10 mouse cellular contexts compared by ENCODE assay signal in the genomic region with DNA sequence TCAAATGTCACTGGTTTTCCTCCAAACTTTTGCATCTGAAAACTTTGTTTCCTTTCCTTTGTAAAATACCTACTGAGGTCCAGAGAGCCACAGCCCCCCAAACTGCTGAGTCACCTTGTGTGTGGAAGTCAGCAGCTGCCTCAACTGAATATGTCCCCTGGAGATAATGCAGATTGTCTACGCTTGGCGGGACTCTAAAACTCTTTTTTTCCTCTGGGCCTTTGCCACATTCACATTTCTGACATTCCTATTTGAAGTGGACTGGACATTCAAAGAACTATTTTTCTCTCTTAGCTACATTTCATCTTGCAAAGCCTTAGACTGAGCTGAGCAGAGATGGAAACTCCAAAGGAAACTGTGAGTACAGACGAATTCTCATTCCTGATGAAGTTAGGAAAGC. TPM values are rescaled to one million over a fixed set of nuclear protein-coding genes. Genes with fewer than 3 reads are reported as not detected.
DNase-seq lines count a peak whose midpoint lies in the region; ATAC-seq and TF ChIP-seq lines count a peak whose summit lies in the region.
"Had no signal": no experiment of that assay in that cellular context is flagged by ENCODE, and none has a peak within 500 bp of the region (broad histone marks: within the 10 kb centered on the region; RNA-seq: fewer than 3 reads in every experiment).

A gene (plus strand): TSS at position 172 of the 400 bp plus-strand sequence.

- DNase-seq in CH12.LX (ENCODE audit: extremely low read depth), result peak; percentile 40
- DNase-seq in Muller cell, postnatal 12 days (ENCODE audit: inconsistent ontology term), result peak; percentile 75
- peak; percentile 39 for DNase-seq in liver, embryonic 11.5 days (ENCODE audit: low spot score)
- no peak for DNase-seq in gastrocnemius, postnatal 4 days (ENCODE audit: low spot score in 2 of 2)
- DNase-seq in right cerebral cortex, adult 2 months (ENCODE audit: low spot score in 2 of 2), result no peak
- no peak for DNase-seq in lung, postnatal 25 days (ENCODE audit: low spot score)
- DNase-seq in adrenal gland, adult 2 months, result no peak
- DNase-seq: adrenal gland, postnatal 14 days; thymus, adult 18-20 months had no signal

- no peak within 1 kb of the TSS for H3K9ac ChIP-seq in CH12.LX (ENCODE audit: insufficient read depth, low read depth)
- peak within 1 kb of the TSS; percentile 65 for H3K9ac ChIP-seq in liver, embryonic 11.5 days (ENCODE audit: low read depth, low read length)

- peak within 1 kb of the TSS in 1 of 3 experiments; percentile 51 for H3K4me3 ChIP-seq in CH12.LX (replicated peaks in 1 of 3; ENCODE audit: low read depth in 2 of 3, low read length in 2 of 3, poor library complexity in 1 of 3)
- peak within 1 kb of the TSS; percentile 51 for H3K4me3 ChIP-seq in liver, embryonic 11.5 days (ENCODE audit: low read depth, low read length)

- TF ChIP-seq RAD21 in CH12.LX (IDR thresholded peaks at IDR 0.05; ENCODE audit: low read depth, low read length), result no peak

- no peak within 1 kb of the TSS for H3K27ac ChIP-seq in CH12.LX (ENCODE audit: insufficient read depth, low read depth)
- peak within 1 kb of the TSS; percentile 93 for H3K27ac ChIP-seq in liver, embryonic 11.5 days (ENCODE audit: low read depth, low read length)

- in situ Hi-C loops in CH12.LX (cut with MboI; ENCODE audit: low pct_ligation_motif_present, low pct_unique_long_range_greater_than_20kb, low sequenced_read_pairs), result no loop called here

- H3K36me3 ChIP-seq in CH12.LX (replicated peaks in 1 of 2; ENCODE audit: control insufficient read depth in 1 of 2, insufficient read depth in 1 of 2, low read length in 1 of 2), result peaks cover 0 to 5% of the 10 kb centered on the region in 2 experiments
- H3K36me3 ChIP-seq in liver, embryonic 11.5 days (ENCODE audit: control insufficient read depth, insufficient read depth, low read length), result no peaks in the 10 kb centered on the region

- 32% methylated on average over 3 of the region's 3 CpGs for WGBS in liver, embryonic 11.5 days

- no peak for TF ChIP-seq POLR2A in CH12.LX (IDR thresholded peaks at IDR 0.05; ENCODE audit: low read depth, low read length)

- H3K4me1 ChIP-seq in CH12.LX (ENCODE audit: control insufficient read depth in 1 of 2, insufficient read depth in 2 of 2), result peaks cover 0 to 61% of the 10 kb centered on the region in 2 experiments; a peak in 2 of 4 replicates
- H3K4me1 ChIP-seq in liver, embryonic 11.5 days (replicated peaks; ENCODE audit: control insufficient read depth, insufficient read depth, low read length), result 0 out of 2 replicates have a peak, but pooled peaks cover 5% of the 10 kb centered on the region

- H3K27me3 ChIP-seq in CH12.LX (replicated peaks), result no peaks in the 10 kb centered on the region
- H3K27me3 ChIP-seq in liver, embryonic 11.5 days (replicated peaks; ENCODE audit: control insufficient read depth, insufficient read depth, low read length), result no peaks in the 10 kb centered on the region

- no peak for TF ChIP-seq EP300 in CH12.LX (IDR thresholded peaks at IDR 0.05; ENCODE audit: low read length)

- peak; percentile 82 for ATAC-seq in erythroid progenitor cell, adult 5-6 weeks (replicated peaks; ENCODE audit: low FRiP score, poor library complexity, severe bottlenecking)
- peak; percentile 79 for ATAC-seq in liver, embryonic 11.5 days (replicated peaks; ENCODE audit: low FRiP score)

- H3K4me2 ChIP-seq in CH12.LX (ENCODE audit: insufficient read depth, low read depth, poor library complexity, severe bottlenecking), result no peak within 1 kb of the TSS; the same call in 1 of the 2 replicates
- peak within 1 kb of the TSS; percentile 67 for H3K4me2 ChIP-seq in liver, embryonic 11.5 days

- TF ChIP-seq CTCF in CH12.LX (conservative IDR thresholded peaks at IDR 0.05 in 1 of 2, IDR thresholded peaks at IDR 0.05 in 1 of 2; ENCODE audit: low read depth in 2 of 2, low read length in 2 of 2), result no peak

- dilution Hi-C loops in CH12.LX (cut with MboI; ENCODE audit: extremely low pct_ligation_motif_present, extremely low pct_unique_long_range_greater_than_20kb, low sequenced_read_pairs), result no loop called here

- H3K79me2 ChIP-seq in CH12.LX (replicated peaks; ENCODE audit: control insufficient read depth, extremely low read depth, insufficient read depth, poor library complexity, severe bottlenecking), result no peaks in the 10 kb centered on the region

- H3K9me3 ChIP-seq in CH12.LX (replicated peaks; ENCODE audit: low read length), result no peaks in the 10 kb centered on the region
- no peaks in the 10 kb centered on the region for H3K9me3 ChIP-seq in liver, embryonic 11.5 days (ENCODE audit: control insufficient read depth, low read length)

TF ChIP-seq in CH12.LX, 34 proteins besides CTCF, POLR2A, EP300 and RAD21:
- TF ChIP-seq ZKSCAN1 (IDR thresholded peaks at IDR 0.05; ENCODE audit: borderline replicate concordance, low read depth, low read length), result no peak
- peak; percentile 69 for TF ChIP-seq MAFK (IDR thresholded peaks at IDR 0.05; ENCODE audit: insufficient replicate concordance, low read length)

RNA-seq across cellular contexts. Expression of the gene that starts here (rescaled TPM):
- total RNA-seq in CH12.LX (2012; rRNA removed), result 0.81 and 0.84 TPM in 2 replicates
- total RNA-seq in CH12.LX (2014; rRNA removed), result 1.2 and 1.6 TPM in 2 replicates
- 16.0 TPM in 2 replicates for polyA plus RNA-seq in CH12.LX (2012; ENCODE audit: insufficient read length, low read depth)
- total RNA-seq in erythroid progenitor cell, adult 5-6 weeks (2015; ENCODE audit: low replicate concordance), result 506 and 527 TPM in 2 replicates
- 1,343 and 1,534 TPM in 2 replicates for total RNA-seq in erythroid progenitor cell, adult 5-6 weeks (2017; ENCODE audit: low replicate concordance)
- polyA plus RNA-seq in liver, embryonic 11.5 days (2014; fragmentation: Nextera tagmentation; extraction: Ambion mirVana), result 23.1 and 26.0 TPM in 2 replicates
- under 1 TPM; 0.39 to 0.83 TPM for total RNA-seq in gastrocnemius, postnatal 4 days (2021)
- under 1 TPM; 0.46 to 0.52 TPM for total RNA-seq in adrenal gland, adult 2 months (2021)
- polyA plus RNA-seq in adrenal gland, adult 2 months (2012; rRNA removed), result 0.02 TPM in 1 of 2 replicates, not detected in the other

Comparison
In these comparisons a context has a peak if more than half of its experiments do, and no peak if none do; other contexts are left out.
1. RNA of the gene that starts here (total RNA-seq): 506 to 1,534 TPM in erythroid progenitor cell, adult 5-6 weeks; 0.81 to 1.6 TPM in CH12.LX, 0.39 to 0.83 TPM in gastrocnemius, postnatal 4 days and 0.46 to 0.52 TPM in adrenal gland, adult 2 months; every median in the first group is over 100 times any median in the second.
2. RNA of the gene that starts here (polyA plus RNA-seq): 23.1 to 26.0 TPM in liver, embryonic 11.5 days and 16.0 TPM in CH12.LX; 0.02 TPM in adrenal gland, adult 2 months; every median in the first group is over 10 times any median in the second.
3. DNase-seq: peak in CH12.LX (single experiment), Muller cell, postnatal 12 days (single experiment) and liver, embryonic 11.5 days (single experiment); none in gastrocnemius, postnatal 4 days (0 of 2), right cerebral cortex, adult 2 months (0 of 2), lung, postnatal 25 days (single experiment) and adrenal gland, adult 2 months (single experiment).